Mouse (Mus musculus) monocyte, adult 5-6 weeks (primary cell): ENCODE measurements around the gene Itga3. TPM values are rescaled to one million over a fixed set of nuclear protein-coding genes. Genes with fewer than 3 reads are reported as not detected.

Experiments used
- ATAC-seq: fragments of 153-309, 156-312 bp; replicated peaks from 2 replicates; pipeline ENCODE4 v1.8.0; 2017; ENCODE audit warnings: mild to moderate bottlenecking; ENCODE audit not compliant: low TSS enrichment, insufficient number of reproducible peaks, severe bottlenecking, poor library complexity, low FRiP score
- total RNA-seq: library from RNA; stranded (forward); fragments of 200-1000, 200-491, 200-594 nt; gene quantifications from 3 replicates; pipeline ENCODE4 v1.2.3, GENCODE M21; 2017

Gene Itga3
- total RNA-seq, 1 experiment from 2014 or later = 1.2 TPM

- ATAC-seq = no peak
These were observed 36.8 kb downstream of the Itga3 start for GRCm38 (mm10) chr11:95039766-95040165.

- ATAC-seq = no peak
These were observed 37.6 kb downstream of the Itga3 start for GRCm38 (mm10) chr11:95038818-95039655.

DNA sequence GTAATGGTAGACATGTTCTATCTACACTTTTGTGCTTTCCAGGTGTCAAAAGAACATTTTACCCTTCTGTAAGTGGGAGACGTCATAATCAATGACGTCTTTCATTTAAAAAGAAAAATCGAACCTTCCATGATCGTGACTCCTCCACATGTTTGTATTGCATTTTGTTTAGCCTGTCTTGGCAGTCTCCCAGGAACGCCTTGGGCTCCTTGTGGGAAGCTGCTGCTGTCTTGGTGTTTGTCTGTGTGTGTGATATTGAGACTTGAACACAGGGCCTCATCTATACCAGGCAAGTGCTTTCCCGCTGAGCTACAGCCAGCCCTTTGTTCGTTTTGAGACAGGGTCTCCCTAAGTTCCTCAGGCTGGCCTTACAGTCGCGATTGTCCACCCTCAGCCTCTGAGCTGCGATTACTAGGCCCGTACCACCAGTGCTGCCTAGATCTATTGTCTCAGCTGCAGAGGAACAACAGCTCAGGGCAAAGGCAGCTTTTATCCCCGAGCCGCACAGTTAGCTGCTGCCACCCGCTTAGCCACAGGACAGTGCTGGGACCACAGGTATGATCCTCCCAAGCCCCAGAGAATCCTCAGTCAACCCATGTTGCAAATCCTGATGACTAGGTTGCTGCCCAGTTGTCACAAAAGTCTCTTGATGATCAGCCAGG lies 38.3 kb downstream of the Itga3 start:
- no peak for ATAC-seq

DNA sequence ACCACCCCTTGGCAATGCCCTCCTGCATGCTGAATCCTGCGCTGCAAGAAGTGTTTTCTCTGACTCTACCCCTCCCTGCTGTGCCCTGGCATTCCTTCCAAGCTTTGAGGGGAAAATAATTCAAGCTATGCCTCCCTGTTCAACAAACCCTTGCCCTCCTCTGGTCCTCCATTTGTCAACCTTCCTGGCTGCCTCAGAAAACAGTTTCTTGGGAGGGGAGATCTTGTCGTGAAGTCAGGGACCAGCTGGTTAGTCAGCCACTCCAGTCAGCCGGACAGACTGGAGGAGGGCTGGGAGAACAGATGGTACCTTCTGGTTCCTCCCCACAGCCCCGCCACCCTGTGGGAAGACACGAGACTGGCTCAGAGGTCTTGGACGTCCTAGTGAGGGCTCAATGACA lies 39.3 kb downstream of the Itga3 start:
- ATAC-seq = no peak

DNA sequence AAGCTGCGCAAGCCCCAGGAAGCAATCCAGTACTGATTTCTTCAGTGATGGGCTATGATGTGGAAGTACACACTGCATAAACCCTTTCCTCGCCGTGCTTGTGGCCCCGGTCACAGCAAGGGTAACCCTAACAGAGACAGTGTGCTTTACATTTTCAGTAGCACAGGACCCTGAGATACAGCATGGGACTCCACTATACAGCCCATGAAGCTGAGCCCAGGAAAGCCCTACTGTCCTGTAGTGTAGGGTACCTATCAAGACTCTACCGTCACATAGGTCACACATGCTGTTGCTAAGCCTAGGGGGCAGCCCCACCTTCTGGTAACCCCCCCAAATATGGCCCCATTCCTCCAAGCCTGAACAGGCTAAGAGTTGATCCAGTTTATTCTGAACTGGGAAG lies 40.1 kb downstream of the Itga3 start:
- no peak for ATAC-seq

GRCm38 (mm10) chr11:95034902-95035301 lies 41.7 kb downstream of the Itga3 start:
- no peak for ATAC-seq

- ATAC-seq = no peak
These were observed 43.0 kb downstream of the Itga3 start for GRCm38 (mm10) chr11:95033617-95034016.

DNA sequence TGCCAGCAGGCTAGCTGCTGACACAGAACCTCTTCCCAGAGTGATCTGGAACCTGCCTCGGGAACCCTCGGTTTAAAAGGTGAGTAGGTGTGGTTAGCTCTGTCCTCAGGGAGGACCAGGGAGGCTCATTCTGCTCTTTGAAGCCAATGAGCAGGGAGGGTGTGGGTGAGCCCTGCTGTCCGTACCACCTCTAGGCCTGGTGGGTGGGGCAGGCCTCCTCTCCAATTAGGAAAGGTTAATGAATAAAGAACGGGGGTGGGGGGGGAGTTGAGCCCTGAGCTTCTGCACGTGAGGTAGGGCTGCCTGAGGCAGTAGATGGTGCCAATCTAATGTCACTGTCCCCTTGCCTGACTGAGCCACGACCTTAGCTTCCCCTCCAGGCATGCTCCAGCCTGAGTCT lies 43.7 kb downstream of the Itga3 start:
- ATAC-seq = no peak

DNA sequence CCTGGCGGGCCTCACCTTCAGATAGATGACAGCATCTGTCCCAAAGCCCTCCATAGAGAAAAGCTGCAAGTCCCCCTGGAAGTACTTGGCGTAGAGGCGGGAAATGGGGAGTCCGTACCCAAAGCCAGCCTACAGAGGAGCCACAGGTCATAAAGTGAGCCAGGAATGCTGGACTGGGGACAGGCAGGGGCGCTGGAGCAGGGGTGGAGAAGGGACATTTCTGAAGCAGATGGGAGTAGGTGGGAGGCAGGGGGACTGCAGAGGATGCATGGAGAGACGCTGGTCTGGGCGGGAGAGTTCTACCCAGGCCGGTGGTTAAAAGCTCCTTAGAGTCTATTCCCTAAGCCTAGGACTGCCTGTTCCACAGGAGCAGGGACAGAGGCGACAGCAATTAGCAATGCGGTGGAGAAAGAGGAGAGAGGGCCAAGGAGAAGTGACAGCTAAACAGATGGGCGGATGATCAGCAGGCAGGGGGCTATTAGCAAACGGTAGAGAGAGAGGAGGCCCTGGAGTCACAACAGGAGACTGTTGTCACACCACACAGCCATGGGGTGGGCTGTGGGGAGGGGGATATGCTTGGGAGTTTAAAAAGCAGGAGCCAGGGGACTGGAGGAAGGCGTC lies 48.6 kb downstream of the Itga3 start:
- no peak for ATAC-seq

DNA sequence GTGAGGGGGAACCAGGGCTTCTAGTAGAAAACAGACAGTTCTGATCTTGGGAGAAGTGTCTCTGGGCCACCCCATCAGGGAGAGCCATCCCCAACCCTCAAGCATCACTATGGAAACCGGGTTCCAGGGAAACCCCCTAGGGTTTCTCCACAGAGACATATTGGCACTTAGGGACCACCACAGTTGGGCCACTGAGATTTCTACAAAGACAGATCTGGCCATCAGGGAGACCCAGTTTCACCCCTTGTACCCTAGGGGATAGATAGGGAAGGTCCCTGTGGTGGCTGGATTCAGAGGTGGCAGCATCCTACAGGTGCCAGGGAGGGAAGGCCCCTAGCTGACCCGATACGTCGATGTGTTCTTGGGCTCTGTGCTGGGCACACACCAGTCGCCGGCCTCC lies 49.8 kb downstream of the Itga3 start:
- ATAC-seq = no peak

DNA sequence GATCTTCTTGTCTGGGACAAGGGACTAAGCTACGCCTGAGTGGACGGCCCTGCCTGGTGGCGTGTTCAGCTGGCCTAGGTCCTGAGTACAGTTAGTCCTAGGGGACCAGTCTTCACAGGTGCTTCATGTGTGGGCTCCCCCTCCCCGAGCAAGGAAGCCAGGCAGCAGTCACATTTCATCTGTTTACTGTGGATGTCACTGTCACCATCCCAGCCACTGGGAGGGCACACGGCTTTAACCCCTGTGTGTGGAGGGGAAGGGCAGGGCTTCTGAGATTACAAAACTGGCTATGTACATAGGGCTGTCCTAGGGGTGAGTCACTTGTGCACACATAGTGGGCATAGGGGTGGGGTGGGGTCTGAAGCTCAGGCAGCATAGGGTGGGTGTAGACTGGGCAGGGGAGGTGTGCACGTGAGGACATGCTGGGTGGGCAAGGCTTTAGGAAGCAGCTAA lies 50.5 kb downstream of the Itga3 start:
- ATAC-seq = no peak

DNA sequence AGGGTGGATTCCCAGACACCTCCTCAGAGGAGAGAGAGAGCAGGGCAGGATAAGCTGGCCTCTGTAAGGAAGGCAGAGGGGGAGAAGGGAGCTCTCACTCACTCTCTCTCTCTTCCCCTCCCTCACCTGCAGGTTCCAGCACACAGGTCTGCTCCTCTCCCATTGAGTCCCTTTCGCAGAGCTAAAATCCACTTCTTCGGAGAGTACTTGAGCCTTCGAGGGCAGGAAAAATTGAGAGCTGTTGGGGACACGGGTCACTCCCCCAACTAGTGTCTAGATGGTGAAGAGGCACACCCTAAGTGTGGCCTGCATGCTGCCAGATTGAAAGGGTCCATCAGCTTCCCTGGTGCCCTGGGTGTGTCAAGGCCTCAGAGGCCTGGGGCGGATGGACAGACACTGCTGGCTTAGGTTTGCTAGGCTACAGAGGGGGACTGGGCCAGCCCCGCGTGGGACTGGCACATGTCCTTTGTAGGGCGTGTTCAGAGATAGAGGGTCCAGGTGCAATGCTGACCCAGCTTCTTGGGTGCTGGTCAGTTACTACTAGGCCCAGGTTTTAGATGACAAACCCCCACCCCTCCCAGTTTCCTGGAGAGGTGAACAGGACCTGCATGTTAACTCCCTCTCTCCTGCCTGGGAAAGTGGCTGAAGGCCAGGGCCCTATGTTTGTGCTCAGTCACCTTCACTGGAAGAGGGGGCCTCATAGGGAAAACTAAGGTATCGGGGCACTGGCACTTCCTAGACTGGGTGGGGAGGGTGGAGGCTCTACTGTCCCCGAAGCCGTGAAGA lies 51.2 kb downstream of the Itga3 start:
- ATAC-seq = no peak

DNA sequence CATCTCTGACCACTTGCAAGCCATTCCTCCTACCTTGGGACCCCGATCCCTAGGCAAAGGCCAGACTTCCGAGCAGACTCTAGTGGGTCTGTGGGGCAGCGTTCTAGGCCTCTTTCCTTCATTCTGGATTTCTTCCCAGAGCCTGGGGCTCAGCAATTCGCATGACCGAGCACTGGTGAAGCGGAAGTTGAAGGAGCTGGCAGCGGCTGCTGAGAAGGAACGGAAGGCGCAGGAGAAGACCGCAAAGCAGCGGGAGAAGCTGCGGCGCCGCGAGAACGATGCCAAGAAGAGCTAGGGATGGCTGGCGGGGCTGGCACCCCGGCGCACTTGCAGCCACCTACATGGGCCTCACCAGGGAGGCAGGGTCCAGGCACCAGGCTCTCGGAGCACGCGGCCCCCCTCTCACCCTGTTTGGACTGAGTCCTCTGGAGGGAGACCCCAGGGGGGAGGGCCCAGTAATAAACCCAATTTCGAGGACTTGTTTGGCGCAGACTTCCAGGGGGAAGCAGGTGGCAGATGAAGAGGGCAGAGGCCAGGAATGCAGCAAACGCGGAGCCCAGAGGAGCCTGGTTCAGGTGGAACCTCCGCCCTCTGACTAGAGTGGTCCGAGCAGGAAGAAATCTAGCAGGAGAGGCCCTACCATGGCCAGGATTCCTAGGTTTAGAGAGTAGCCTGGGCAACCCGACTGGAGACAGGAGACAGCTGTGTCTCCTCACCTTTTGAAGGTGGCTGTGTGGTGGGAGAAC lies 52.0 kb downstream of the Itga3 start:
- no peak for ATAC-seq

DNA sequence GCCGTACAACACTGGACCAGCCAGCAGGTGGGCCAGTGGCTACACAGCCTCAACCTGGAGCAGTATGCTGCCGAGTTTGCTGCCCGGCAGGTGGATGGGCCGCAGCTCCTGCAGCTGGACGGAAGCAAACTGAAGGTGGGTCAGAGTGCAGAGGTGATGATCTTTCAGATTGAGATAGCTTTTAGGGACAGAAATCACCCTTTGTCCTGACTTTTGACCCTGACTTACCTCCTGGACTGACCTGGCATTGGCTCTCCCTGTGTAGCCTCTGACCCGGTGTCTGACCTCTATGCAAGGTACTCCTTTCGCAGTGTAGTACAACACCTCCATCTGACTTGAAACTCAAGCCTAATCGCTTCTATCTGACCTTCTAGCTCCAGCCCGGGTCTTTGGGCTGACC lies 53.1 kb downstream of the Itga3 start:
- no peak for ATAC-seq

DNA sequence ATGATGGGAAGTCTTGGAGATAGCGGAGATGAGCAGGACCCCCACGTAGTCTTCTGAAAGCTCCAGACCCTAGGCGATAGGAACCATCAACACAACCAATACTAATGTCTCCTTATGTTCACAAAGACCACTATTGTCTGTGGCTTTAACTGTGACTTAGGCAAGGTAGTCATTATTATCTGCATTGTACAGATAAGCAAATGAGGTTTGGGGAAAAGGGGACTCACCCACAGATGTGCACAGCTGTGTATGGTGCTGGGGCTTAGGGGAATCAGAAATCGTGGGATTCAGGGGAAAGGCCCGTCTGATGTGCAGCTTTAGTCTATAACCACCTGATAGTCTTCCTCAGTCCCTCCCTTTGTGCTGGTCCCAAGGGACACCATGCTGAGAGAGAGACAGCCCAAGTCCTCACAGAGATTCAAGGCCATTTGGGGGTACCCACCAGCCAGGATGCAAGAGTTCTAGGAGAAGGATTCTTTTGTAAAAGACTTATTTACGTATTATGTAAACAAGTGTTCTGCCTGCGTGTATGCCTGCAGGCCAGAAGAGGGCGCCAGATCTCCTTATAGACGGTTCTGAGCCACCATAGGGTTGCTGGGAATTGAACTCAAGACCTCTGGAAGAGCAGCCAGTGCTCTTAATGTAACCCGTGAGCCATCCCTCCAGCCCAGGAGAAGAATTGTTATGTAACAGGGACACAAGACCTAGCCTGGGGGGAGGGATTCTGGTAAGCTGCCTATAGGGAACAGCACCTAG lies 54.2 kb downstream of the Itga3 start:
- ATAC-seq = no peak

- no peak for ATAC-seq
These were observed 61.1 kb downstream of the Itga3 start for GRCm38 (mm10) chr11:95015484-95015883.

DNA sequence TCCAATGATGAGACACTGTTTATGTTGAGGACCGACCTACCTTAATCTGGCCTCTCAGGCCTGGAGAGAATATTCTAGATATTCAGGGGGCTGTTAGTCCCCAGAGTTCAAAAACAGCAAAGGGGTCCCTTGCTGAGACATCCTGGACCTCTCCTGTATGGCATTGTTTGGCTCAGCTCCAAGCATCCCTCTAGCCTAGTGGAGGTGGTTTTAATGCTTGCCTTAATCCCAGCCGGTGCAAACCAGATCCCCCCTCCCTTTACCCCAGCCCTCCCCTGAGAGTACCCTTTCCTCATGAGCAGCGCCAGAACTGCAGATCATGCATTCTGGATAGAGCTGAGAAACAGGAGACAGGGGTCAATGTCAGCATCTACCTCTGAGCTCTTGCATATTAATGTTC lies 64.1 kb downstream of the Itga3 start:
- ATAC-seq = no peak

GRCm38 (mm10) chr11:95012075-95012474 lies 64.5 kb downstream of the Itga3 start:
- no peak for ATAC-seq
